Mouse (Mus musculus) heart, postnatal 0 days (tissue): Measurements from ENCODE around the gene Prss38.

Source experiments
- CTCF ChIP-seq: IDR thresholded peaks from 2 replicates; pipeline ENCODE4 v1.5.1; 2016; ENCODE audit warnings: antibody characterized with exemption, control low read depth, low read depth
- EP300 ChIP-seq: IDR thresholded peaks from 2 replicates; pipeline ENCODE4 v1.6.1; 2016; ENCODE audit warnings: antibody characterized with exemption, low read depth

DNA sequence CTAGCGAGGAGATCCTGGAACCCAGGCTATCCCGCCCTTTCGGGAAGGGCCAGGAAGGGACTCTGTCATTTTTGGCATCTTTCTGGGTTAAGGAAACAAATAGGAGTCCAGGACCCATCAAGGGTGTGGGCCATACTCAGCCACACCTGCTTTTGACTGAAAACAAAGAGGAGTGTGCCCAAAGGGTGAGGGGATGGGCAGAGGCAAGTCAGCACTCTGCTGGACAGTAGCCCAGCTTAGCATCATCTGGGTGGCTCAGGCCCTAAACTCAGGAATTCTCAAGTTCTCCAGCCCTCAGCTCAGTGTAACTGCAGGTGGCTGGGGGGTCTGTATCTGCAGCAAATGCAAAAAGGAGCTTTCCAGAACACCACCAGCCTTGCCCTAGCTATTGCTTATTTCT lies 2.5 kb upstream of the Prss38 start:
- no peak for TF ChIP-seq CTCF
- no peak for TF ChIP-seq EP300
